Mouse (Mus musculus) urinary bladder, postnatal 10 days (tissue): ENCODE data around the gene Cep162.

ENCODE experiments used
- DNase-seq: peaks from one replicate; pipeline ENCODE4 v3.0.0; 2022; ENCODE audit warnings: low spot score

Gene Cep162

GRCm38 (mm10) chr9:87162559-87162958, 92.8 kb downstream of the Cep162 start:
- no peak for DNase-seq

GRCm38 (mm10) chr9:87152641-87153325, 102.6 kb downstream of the Cep162 start:
- no peak for DNase-seq

GRCm38 (mm10) chr9:87147927-87148326, 107.4 kb downstream of the Cep162 start:
- no peak for DNase-seq

GRCm38 (mm10) chr9:87146400-87146799, 108.9 kb downstream of the Cep162 start:
- DNase-seq: no peak

GRCm38 (mm10) chr9:87145671-87146070, 109.7 kb downstream of the Cep162 start:
- DNase-seq: no peak

GRCm38 (mm10) chr9:87145180-87145579, 110.2 kb downstream of the Cep162 start:
- no peak for DNase-seq

GRCm38 (mm10) chr9:87144532-87144931, 110.8 kb downstream of the Cep162 start:
- no peak for DNase-seq

GRCm38 (mm10) chr9:87144106-87144505, 111.2 kb downstream of the Cep162 start, which contains the start of gene Mrap2:
TSS of gene Mrap2 (plus strand) at chr9:87144306.
- no peak for DNase-seq

GRCm38 (mm10) chr9:87143076-87143475, 112.3 kb downstream of the Cep162 start:
- DNase-seq: no peak
